Mouse (Mus musculus) CH12.LX (cell line): ENCODE measurements at regions not wholly inside any gene's neighbourhood (a gene's known extent, or its start where the extent isn't known, plus 50 kb on each side); places are given as distances from the start of the nearest gene placed in this dataset.

Source experiments
- CHD1 ChIP-seq: IDR thresholded peaks from 2 replicates; pipeline ENCODE4 v1.6.1; 2012; ENCODE audit warnings: low read depth, low read length, improper control_type of control experiment, inconsistent platforms
- CTCF ChIP-seq, 2 experiments: IDR thresholded peaks in 1 of 2; conservative IDR thresholded peaks in 1 of 2; 2 replicates each; pipeline ENCODE4 v1.5.1; 2011 to 2012; ENCODE audit warnings: low read depth in 2 of 2, low read length in 2 of 2, improper control_type of control experiment in 1 of 2, inconsistent platforms in 1 of 2, mild to moderate bottlenecking in 1 of 2, moderate library complexity in 1 of 2
- E2F4 ChIP-seq: IDR thresholded peaks from 2 replicates; pipeline ENCODE4 v1.6.1; 2011; ENCODE audit warnings: low read depth, low read length, improper control_type of control experiment; ENCODE audit not compliant: insufficient replicate concordance
- KAT2A ChIP-seq: IDR thresholded peaks from 2 replicates; pipeline ENCODE4 v1.6.1; 2012; ENCODE audit warnings: low read length, improper control_type of control experiment, inconsistent platforms; ENCODE audit not compliant: insufficient replicate concordance
- MAFK ChIP-seq: IDR thresholded peaks from 2 replicates; pipeline ENCODE4 v1.6.1; 2011; ENCODE audit warnings: low read length, improper control_type of control experiment; ENCODE audit not compliant: insufficient replicate concordance
- MAX ChIP-seq: IDR thresholded peaks from 2 replicates; pipeline ENCODE4 v1.6.1; 2011; ENCODE audit warnings: low read length, improper control_type of control experiment
- MAZ ChIP-seq: IDR thresholded peaks from 2 replicates; pipeline ENCODE4 v1.6.1; 2012; ENCODE audit warnings: low read depth, mild to moderate bottlenecking, inconsistent platforms, low read length, improper control_type of control experiment, moderate library complexity
- MXI1 ChIP-seq: IDR thresholded peaks from 2 replicates; pipeline ENCODE4 v1.6.1; 2011; ENCODE audit warnings: mild to moderate bottlenecking, low read depth, low read length, improper control_type of control experiment
- NRF1 ChIP-seq: IDR thresholded peaks from 2 replicates; pipeline ENCODE4 v1.6.1; 2014; ENCODE audit warnings: low read depth, mild to moderate bottlenecking, inconsistent platforms, low read length, improper control_type of control experiment, moderate library complexity
- POLR2AphosphoS2 ChIP-seq: IDR thresholded peaks from 2 replicates; pipeline ENCODE4 v1.6.1; 2011; ENCODE audit warnings: low read depth, low read length, improper control_type of control experiment
- USF1 ChIP-seq: IDR thresholded peaks from 2 replicates; pipeline ENCODE4 v1.6.1; 2014; ENCODE audit warnings: low read depth, mild to moderate bottlenecking, inconsistent platforms, low read length, improper control_type of control experiment
- USF2 ChIP-seq: conservative IDR thresholded peaks from 2 replicates; pipeline ENCODE4 v1.6.1; 2011; ENCODE audit warnings: low read depth, low read length, improper control_type of control experiment
- ZMIZ1 ChIP-seq: IDR thresholded peaks from 2 replicates; pipeline ENCODE4 v1.6.1; 2012; ENCODE audit warnings: low read depth, mild to moderate bottlenecking, inconsistent platforms, low read length, improper control_type of control experiment
- ZNF384 ChIP-seq: IDR thresholded peaks from 2 replicates; pipeline ENCODE4 v1.6.1; 2012; ENCODE audit warnings: low read depth, low read length, improper control_type of control experiment, inconsistent platforms

DNA sequence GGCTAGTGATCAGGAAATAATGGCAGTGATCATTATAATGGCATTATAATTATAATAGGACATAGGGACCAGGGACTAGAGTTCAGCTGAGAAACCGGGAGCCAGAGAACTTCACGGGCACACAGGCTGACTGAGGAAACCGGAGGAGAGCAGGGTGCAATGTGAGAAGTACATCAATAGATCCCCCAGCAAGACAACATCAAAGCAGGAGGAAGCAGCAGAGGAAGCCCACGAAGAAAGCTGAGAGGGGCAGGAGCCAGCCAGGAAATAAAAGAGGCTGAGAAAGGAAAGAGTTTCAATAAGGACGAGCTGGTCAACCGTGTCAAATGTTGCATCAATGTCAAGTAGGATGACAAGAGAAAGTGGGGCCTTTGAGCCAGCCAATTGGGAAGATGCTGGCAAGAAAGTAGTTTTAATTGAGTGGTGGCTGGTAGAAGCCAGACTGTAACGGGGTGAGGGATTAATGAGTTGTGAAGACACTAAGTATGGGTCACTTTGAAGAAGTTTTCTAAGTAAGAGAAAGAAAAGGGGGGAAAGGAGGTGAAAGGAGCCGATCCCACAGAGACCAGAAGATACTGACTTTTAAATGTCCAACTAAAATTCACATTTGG lies 66.0 kb upstream of the Cited2 start:
- no peak for TF ChIP-seq USF2
- no peak for TF ChIP-seq CTCF (conservative IDR thresholded peaks at IDR 0.05 in 1 of 2, IDR thresholded peaks at IDR 0.05 in 1 of 2; ENCODE audit: low read depth in 2 of 2, low read length in 2 of 2)
- TF ChIP-seq MAFK, result no peak
- TF ChIP-seq POLR2AphosphoS2, result no peak
- no peak for TF ChIP-seq MAZ
- TF ChIP-seq ZMIZ1, result no peak
- TF ChIP-seq CHD1, result no peak
- TF ChIP-seq USF1, result no peak
- no peak for TF ChIP-seq NRF1
- no peak for TF ChIP-seq MAX
- no peak for TF ChIP-seq KAT2A
- TF ChIP-seq MXI1, result no peak
- TF ChIP-seq ZNF384, result no peak
- TF ChIP-seq E2F4, result no peak
